Mouse (Mus musculus) kidney, adult 2 months (tissue): ENCODE results near the gene Crat.

Experiments used
- CTCF ChIP-seq: fragments of 200-500 bp; conservative IDR thresholded peaks from 2 replicates; pipeline ENCODE4 v1.5.1; 2011; ENCODE audit warnings: low read depth, mild to moderate bottlenecking, control low read depth, low read length, moderate library complexity, mixed read lengths; ENCODE audit not compliant: insufficient read depth, insufficient read length
- POLR2A ChIP-seq: fragments of 200-500 bp; IDR thresholded peaks from one replicate; pipeline ENCODE4 v1.6.1; 2011; ENCODE audit warnings: low read depth, low read length, control low read depth

- no peak for TF ChIP-seq POLR2A
- TF ChIP-seq CTCF, result no peak
These were observed 48.8 kb upstream of the Crat start for GRCm38 (mm10) chr2:30464411-30464810.
